Mouse (Mus musculus) cerebellum, adult 2 months (tissue): ENCODE measurements around the gene Zmat5. TPM values are rescaled to one million over a fixed set of nuclear protein-coding genes. Genes with fewer than 3 reads are reported as not detected.

ENCODE experiments used
- DNase-seq, 2 experiments: peaks; one replicate each; pipeline ENCODE4 v3.0.0; 2021
- H3K27ac ChIP-seq: fragments of 200-500 bp; 2 replicates; pipeline ENCODE4 v1.5.1; 2012; ENCODE audit warnings: low read length, control low read depth, inconsistent platforms; ENCODE audit not compliant: insufficient read depth
- H3K27me3 ChIP-seq: fragments of 200-500 bp; 2 replicates; pipeline ENCODE4 v1.6.1; 2012; ENCODE audit warnings: inconsistent platforms, mild to moderate bottlenecking, low read length, moderate library complexity; ENCODE audit not compliant: control insufficient read depth, insufficient read depth
- H3K4me1 ChIP-seq: fragments of 200-500 bp; 2 replicates; pipeline ENCODE4 v1.6.1; 2011; ENCODE audit warnings: low read length; ENCODE audit not compliant: control insufficient read depth, insufficient read depth
- H3K4me3 ChIP-seq: fragments of 200-500 bp; replicated peaks from 2 replicates; pipeline ENCODE3; 2011; ENCODE audit warnings: mild to moderate bottlenecking, low read depth, low read length, control low read depth; ENCODE audit not compliant: insufficient read depth
- CTCF ChIP-seq: fragments of 200-500 bp; IDR thresholded peaks from 2 replicates; pipeline ENCODE4 v1.5.1; 2011; ENCODE audit warnings: low read depth, mild to moderate bottlenecking, control low read depth, low read length, moderate library complexity, borderline replicate concordance; ENCODE audit not compliant: insufficient read depth
- POLR2A ChIP-seq: fragments of 200-500 bp; IDR thresholded peaks from 2 replicates; pipeline ENCODE4 v1.6.1; 2011; ENCODE audit warnings: low read length, control low read depth, borderline replicate concordance; ENCODE audit not compliant: insufficient read depth
- WGBS: fragments of 180-500 bp; shearing (Covaris S2); methylation state at CpG from one replicate; pipeline ENCODE4 v1.1.7; 2018; 5-methylcytosine and 5-hydroxymethylcytosine counted together
- polyA plus RNA-seq: library from polyadenylated mRNA; depleted of rRNA; stranded (reverse); fragments of >200 nt; gene quantifications from 2 replicates; pipeline ENCODE4 v1.2.3, GENCODE M21; 2012

The Zmat5 gene
- polyA plus RNA-seq, 1 experiment, result 63.2 TPM

DNA sequence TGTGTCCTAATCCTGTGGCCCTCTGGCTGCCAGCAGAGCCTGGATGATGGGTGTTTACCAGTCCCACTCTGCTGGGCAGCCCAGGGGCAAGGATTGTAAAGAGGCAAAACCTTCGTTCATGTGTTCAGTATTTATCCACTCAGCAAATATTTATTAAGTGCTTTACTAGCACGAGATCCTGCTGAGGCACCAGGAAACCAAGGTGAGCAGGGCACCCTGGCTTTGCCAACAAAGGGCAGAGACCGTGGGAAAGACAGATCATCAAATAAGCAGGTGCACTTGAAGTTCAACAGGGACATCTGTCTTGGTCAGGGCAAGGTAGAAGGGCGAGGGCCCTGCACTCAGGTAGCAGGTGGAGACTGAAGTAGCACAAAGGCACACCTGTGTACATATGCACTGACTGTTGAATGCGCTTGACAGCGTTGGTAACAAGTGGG is 29.3 kb upstream of the Zmat5 start:
- Histone ChIP-seq H3K27ac (no peak overlapping the region), H3K4me3 (no peak overlapping the region), H3K27me3 (no peaks in the 10 kb centered on the region), H3K4me1 (peaks cover 8% of the 10 kb centered on the region; the same call in 1 of the 2 replicates)
- 90% methylated on average over 6 of the region's 6 CpGs for WGBS
- DNase-seq, result no peak
- no peak for TF ChIP-seq POLR2A

DNA sequence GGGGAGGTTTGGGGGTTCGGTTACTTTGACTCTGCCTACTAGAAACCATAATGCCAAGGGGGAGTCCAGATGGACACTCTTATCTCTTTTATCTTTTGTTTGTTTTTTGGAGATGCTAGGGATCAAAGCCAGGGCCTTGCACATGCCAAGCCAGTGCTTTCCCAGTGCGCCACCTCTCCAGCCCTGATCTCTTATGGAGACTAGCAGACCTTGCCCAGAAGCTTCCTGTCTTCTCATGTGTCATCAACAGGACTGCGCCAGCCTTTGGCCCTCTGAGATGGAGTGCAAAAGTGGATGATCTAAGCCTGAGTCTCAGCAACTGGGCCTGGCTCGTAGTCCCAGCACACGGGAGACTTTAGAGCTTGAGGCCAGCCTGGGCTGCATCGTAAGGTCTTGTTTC is 28.8 kb upstream of the Zmat5 start:
- Histone ChIP-seq H3K4me1 (peaks cover 8% of the 10 kb centered on the region; the same call in 1 of the 2 replicates), H3K27ac (no peak overlapping the region), H3K4me3 (no peak overlapping the region), H3K27me3 (no peaks in the 10 kb centered on the region)
- WGBS, result 89% methylated on average over 6 of the region's 6 CpGs
- no peak for DNase-seq
- TF ChIP-seq CTCF, result no peak
- TF ChIP-seq POLR2A, result no peak

DNA sequence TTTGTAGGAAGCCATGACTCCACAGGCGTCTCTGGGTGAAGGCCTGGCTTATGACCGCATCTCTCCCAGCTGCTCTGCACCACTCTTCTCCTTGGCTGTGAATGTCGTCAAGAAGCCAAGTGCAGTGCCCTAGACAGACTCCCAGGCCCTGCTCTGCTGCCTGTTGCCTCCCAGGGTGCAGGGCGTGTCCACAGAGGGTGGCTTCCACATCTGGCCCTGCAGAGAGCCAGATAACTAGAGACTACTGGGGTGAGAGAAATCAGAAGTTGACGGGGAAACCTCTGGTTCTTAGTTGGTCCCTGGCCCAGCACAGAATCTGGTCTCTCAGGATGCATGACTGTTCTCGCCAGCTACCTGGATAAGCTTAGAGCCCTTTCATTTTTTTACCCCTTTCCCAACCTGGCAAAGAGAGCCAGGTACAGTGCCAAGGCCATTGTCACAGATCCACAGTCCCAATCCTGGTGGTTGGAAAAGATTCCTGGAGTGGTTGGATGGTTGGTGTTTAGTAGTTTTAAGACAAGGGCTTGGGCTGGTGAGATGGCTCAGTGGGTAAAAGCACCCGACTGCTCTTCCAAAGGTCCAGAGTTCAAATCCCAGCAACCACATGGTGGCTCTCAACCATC is 27.1 kb upstream of the Zmat5 start:
- no peak for DNase-seq
- Histone ChIP-seq H3K27me3 (no peaks in the 10 kb centered on the region), H3K4me1 (peaks cover 8% of the 10 kb centered on the region; the same call in 1 of the 2 replicates), H3K4me3 (no peak overlapping the region), H3K27ac (no peak overlapping the region)
- TF ChIP-seq CTCF (no peak), POLR2A (no peak)
- WGBS, result 84% methylated on average over 7 of the region's 7 CpGs

DNA sequence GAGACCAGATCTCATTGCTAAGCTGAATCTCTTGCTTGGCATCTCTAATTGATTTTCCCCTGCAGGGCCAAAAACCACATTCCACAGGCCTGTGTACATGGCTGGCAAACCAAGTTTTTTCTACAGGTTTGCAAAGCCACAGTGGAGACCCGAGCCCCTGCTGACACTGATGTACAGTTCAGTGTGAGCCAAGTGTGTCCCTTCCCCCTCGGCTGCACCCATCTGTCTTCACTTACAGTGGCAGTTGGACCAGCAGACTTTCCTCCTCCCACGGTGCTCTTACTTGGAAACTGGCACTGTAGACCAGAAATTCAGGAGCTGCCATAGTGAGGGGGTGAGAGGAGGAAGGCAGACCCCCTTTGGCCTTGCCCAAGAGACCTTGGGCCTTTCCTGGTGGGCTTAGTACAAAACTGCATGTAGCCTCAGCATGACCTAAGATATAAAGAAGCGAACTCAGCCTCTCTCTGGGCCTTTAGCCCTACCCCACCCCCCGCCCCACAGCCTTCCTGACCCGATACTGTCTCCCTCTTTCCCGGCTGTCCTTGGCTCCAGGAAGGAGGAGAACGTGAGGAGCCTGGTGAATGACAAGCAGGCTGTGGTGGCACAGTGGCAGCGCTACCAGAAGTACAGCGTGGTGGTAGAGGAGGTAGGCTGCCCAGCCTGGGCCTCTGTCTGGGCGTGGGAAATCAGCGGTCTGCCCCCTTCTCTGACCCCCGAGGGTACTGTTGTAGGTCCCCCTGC is 25.6 kb upstream of the Zmat5 start:
- 49% methylated on average over 13 of the region's 13 CpGs for WGBS
- Histone ChIP-seq H3K4me3 (no peak overlapping the region), H3K4me1 (peaks cover 8% of the 10 kb centered on the region; the same call in 1 of the 2 replicates), H3K27ac (no peak overlapping the region), H3K27me3 (no peaks in the 10 kb centered on the region)
- TF ChIP-seq CTCF, result no peak
- no peak for TF ChIP-seq POLR2A
- DNase-seq, result no peak

DNA sequence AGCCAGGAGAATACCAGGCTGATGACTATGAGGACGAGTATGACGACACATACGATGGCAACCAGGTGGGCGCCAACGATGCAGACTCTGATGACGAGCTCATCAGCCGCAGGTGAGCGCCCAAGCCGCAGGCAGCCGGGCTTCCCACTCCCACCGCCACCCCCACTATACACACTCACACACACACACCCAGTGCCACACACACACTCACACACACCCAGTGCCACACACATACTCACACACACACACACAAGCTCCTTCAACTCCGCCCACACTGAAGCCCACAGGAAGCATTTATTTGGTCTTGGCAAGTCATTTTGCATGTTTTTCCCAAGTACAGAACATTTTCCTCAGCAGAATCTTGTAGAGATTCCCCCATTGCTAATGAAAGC is 25.0 kb upstream of the Zmat5 start:
- no peak for TF ChIP-seq CTCF
- H3K27ac ChIP-seq, result no peak overlapping the region
- WGBS, result 90% methylated on average over 12 of the region's 12 CpGs
- H3K4me1 ChIP-seq, result peaks cover 8% of the 10 kb centered on the region; the same call in 1 of the 2 replicates
- H3K27me3 ChIP-seq, result no peaks in the 10 kb centered on the region
- no peak overlapping the region for H3K4me3 ChIP-seq
- DNase-seq, result no peak

DNA sequence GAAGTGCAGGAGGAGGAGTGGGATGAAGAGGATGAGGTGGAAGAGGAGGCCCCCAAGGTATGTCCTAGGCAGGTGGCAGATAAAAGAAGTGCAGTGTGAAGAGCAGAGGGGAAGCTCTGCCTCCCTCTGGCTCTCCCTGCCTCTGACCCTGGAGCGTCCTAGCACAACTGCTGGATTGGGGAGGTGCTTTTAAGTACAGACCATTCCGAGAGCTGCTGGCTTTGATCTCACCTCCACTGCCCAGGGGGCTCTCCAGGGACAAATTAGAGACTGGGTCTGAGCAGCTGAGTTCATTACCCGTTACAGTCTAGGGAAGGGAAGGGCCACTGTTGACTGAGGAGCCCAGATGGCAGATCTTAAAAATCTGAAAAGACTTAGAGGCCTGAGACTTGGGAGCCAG is 24.4 kb upstream of the Zmat5 start:
- H3K4me3 ChIP-seq, result no peak overlapping the region
- H3K4me1 ChIP-seq, result peaks cover 8% of the 10 kb centered on the region; the same call in 1 of the 2 replicates
- no peak for DNase-seq
- TF ChIP-seq POLR2A (no peak), CTCF (no peak)
- no peaks in the 10 kb centered on the region for H3K27me3 ChIP-seq
- H3K27ac ChIP-seq, result no peak overlapping the region
- WGBS, result 91% methylated on average over 3 of the region's 3 CpGs

DNA sequence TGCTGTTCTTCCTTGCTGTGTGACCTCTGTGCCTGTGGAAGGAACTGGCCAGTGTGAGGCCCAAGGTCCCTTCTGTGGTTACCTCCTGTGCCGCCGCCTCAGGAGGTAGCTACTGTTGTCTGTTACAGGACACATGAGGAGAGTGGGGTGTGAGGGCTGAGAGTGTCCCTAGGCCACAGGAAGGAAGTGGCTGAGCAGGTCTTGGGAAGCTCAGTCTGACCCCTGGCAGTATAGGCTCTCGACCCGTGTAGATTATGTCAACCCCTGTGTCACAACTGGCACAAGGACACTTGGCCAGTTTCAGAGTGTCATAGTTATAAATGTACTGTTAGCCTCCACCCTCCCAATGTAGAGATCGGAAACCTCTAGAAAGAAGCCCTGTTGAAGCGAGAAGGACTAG is 21.0 kb upstream of the Zmat5 start:
- 93% methylated on average over 6 of the region's 6 CpGs for WGBS

DNA sequence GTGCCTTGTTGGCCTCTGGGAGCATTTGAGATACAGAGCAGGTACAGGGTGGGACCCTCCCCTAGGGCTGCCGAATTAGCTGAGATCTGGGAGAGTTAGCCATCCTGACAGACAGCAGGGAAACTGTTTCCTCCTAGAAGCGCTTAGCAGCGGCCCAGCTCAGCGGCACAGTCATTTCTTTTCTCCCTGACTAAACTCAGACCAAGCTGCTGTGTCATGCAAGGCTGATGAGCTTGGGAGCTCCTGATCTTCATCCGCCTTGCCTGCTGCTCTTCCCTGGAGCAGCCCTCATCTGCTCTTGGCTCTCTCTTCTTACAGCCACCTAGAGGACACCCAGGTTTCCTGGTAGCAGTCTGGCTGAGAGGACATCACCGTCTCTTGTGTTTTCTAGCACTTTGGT is 20.3 kb upstream of the Zmat5 start:
- Histone ChIP-seq H3K27me3 (no peaks in the 10 kb centered on the region), H3K4me1 (0 out of 2 replicates have a peak, but pooled peaks cover 2% of the 10 kb centered on the region), H3K4me3 (no peak overlapping the region), H3K27ac (no peak overlapping the region)
- TF ChIP-seq CTCF (no peak), POLR2A (no peak)
- no peak for DNase-seq
- 65% methylated on average over 6 of the region's 6 CpGs for WGBS

More for the DNA sequence above, 21.0 kb upstream of the Zmat5 start:
- TF ChIP-seq CTCF (no peak), POLR2A (no peak)
- H3K27me3 ChIP-seq, result no peaks in the 10 kb centered on the region
- H3K27ac ChIP-seq, result no peak overlapping the region
- no peak overlapping the region for H3K4me3 ChIP-seq
- peaks cover 8% of the 10 kb centered on the region; the same call in 1 of the 2 replicates for H3K4me1 ChIP-seq
- DNase-seq, result no peak
